Mouse (Mus musculus) urinary bladder, postnatal 25 days (tissue): ENCODE results near the gene Vmn2r62.
"Not testable (repeated sequence)": the region's sequence is repeated elsewhere in the genome, so short reads cannot be mapped to it uniquely, and the experiment has no call there.

Source experiments
- DNase-seq: peaks from one replicate; pipeline ENCODE4 v3.0.0; 2022; ENCODE audit warnings: low spot score

The Vmn2r62 gene

GRCm38 (mm10) chr7:42793425-42793824, at the start of gene Vmn2r62:
Gene Vmn2r62 (minus strand): TSS chr7:42793525.
- not testable (repeated sequence) for DNase-seq

DNA sequence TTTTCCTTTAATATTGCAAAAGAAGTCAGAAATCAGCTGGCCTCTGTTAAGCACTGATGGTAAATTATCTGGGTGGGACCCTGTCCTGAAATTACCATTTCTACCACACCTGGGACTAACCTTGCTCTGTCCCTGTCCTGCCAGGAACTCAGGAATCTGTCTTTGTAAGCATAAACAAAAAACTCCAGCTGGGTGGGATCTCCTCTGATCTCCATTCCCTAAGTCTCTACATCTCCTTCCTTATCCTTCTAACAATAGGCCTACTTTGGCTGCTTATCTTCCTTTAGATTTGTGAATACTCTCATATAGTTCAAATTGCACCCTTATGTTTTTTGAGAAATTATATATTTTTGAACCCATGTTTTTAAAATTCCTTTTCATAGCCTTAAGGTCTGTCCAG, 45.0 kb upstream of the Vmn2r62 start:
- DNase-seq: not testable (repeated sequence)

GRCm38 (mm10) chr7:42832221-42832620, 38.9 kb upstream of the Vmn2r62 start:
- DNase-seq: no peak

DNA sequence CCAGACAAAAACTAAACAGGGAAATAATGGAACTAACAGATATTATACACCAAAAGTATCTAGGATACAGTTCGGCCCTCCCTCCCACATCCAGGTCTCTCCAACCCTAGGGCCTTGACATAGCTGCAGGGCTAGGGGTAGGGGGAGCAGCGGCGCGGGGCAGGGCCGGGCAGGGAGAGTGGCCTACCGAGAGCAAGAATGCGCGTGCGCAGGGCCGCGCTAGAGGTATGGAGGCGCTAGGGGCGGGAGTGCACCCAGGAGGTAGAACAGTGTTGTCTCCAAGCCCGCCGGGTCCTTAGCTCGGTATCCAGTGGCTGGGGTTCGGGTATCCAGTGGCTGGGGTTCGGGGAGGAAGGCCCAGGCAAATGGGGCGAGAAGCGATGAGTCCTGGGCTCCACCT, 43.5 kb downstream of the Vmn2r62 start:
- no peak for DNase-seq

GRCm38 (mm10) chr7:42738536-42739210, 54.7 kb downstream of the Vmn2r62 start:
- no peak for DNase-seq

DNA sequence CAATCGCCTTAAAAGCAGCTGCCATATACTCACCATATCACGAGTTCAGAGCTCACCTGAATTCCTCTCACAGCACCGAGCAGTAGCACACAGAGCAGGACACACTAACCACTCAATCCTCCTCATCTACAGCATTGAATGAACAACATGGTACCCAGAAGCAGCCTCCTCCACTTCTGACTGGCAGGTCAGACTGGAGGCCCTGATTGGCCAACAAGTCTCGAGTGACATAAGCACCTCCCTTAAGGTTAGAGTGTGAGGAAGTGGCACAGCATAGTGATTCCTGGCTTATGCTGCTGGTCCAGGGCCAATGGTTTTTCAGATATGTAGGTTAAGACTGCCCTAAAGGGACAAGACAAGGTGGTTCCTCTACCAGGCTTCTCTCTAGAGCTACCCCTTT, 66.4 kb downstream of the Vmn2r62 start, which contains the start of gene Gm17067:
Gene Gm17067 (minus strand): TSS at position 101 of the 400 bp plus-strand sequence.
- DNase-seq: not testable (repeated sequence)
